Mouse (Mus musculus) heart, postnatal 0 days (tissue): Measurements from ENCODE around the gene Epo. TPM values are rescaled to one million over a fixed set of nuclear protein-coding genes. Genes with fewer than 3 reads are reported as not detected.

ENCODE experiments used
- ATAC-seq: fragments of 200-750 bp; cut with Nextera tagmentation; 2 replicates; pipeline ENCODE4 v1.8.0; 2017; ENCODE audit warnings: low read depth, moderate number of reproducible peaks, moderate library complexity; ENCODE audit not compliant: insufficient read depth
- DNase-seq: peaks from one replicate; pipeline ENCODE4 v3.0.0-alpha.2; 2016; ENCODE audit warnings: low spot score
- H3K27ac ChIP-seq: fragments of 300-500 bp; sonication (generic); 2 replicates; pipeline ENCODE4 v1.5.1; 2014; ENCODE audit warnings: low read depth, mild to moderate bottlenecking
- H3K27me3 ChIP-seq: fragments of 300-500 bp; sonication (generic); 2 replicates; pipeline ENCODE4 v1.6.1; 2014; ENCODE audit warnings: low read length, mixed read lengths; ENCODE audit not compliant: control insufficient read depth, insufficient read depth
- H3K36me3 ChIP-seq: fragments of 300-500 bp; sonication (generic); replicated peaks from 2 replicates; pipeline ENCODE4 v1.6.1; 2014; ENCODE audit warnings: low read length, mixed read lengths; ENCODE audit not compliant: control insufficient read depth, insufficient read depth
- H3K4me1 ChIP-seq: fragments of 300-500 bp; sonication (generic); 2 replicates; pipeline ENCODE4 v1.6.1; 2014; ENCODE audit warnings: antibody characterized with exemption; ENCODE audit not compliant: control insufficient read depth, insufficient read depth
- H3K4me2 ChIP-seq: fragments of 300-500 bp; sonication (generic); 2 replicates; pipeline ENCODE4 v1.6.1; 2014; ENCODE audit warnings: low read depth, mild to moderate bottlenecking, low read length, moderate library complexity
- H3K4me3 ChIP-seq: fragments of 300-500 bp; sonication (generic); 2 replicates; pipeline ENCODE4 v1.5.1; 2014; ENCODE audit warnings: low read depth, low read length
- H3K9ac ChIP-seq: fragments of 300-500 bp; sonication (generic); replicated peaks from 2 replicates; pipeline ENCODE4 v1.6.1; 2014; ENCODE audit warnings: low read depth, low read length, mixed read lengths
- H3K9me3 ChIP-seq: fragments of 300-500 bp; sonication (generic); replicated peaks from 2 replicates; pipeline ENCODE4 v1.6.1; 2016; ENCODE audit warnings: low read length; ENCODE audit not compliant: control insufficient read depth
- CTCF ChIP-seq: IDR thresholded peaks from 2 replicates; pipeline ENCODE4 v1.5.1; 2016; ENCODE audit warnings: antibody characterized with exemption, control low read depth, low read depth
- EP300 ChIP-seq: IDR thresholded peaks from 2 replicates; pipeline ENCODE4 v1.6.1; 2016; ENCODE audit warnings: antibody characterized with exemption, low read depth
- WGBS: fragments of 180-500 bp; shearing (Covaris S2); extraction: QIAGEN DNeasy Blood & Tissue Kit; methylation state at CpG from one replicate; pipeline ENCODE4 v1.1.7; 2014; 5-methylcytosine and 5-hydroxymethylcytosine counted together
- polyA plus RNA-seq: library from polyadenylated mRNA; unstranded; fragments of >200 nt; fragmentation: Nextera tagmentation; extraction: Ambion mirVana; gene quantifications from 2 replicates; pipeline ENCODE4 v1.2.1, GENCODE M21; 2015
- total RNA-seq: library from RNA; depleted of rRNA; stranded (reverse); fragments of >200 nt; gene quantifications from 2 replicates; pipeline ENCODE4 v1.2.3, GENCODE M21; 2014; ENCODE audit warnings: low replicate concordance

Gene Epo
- total and polyA plus RNA-seq, 2 experiments from 2014 or later: not detected

GRCm38 (mm10) chr5:137549840-137550239 lies 16.8 kb upstream of the Epo start:
- 75% methylated on average over 2 of the region's 2 CpGs for WGBS
- Histone ChIP-seq H3K36me3 (no peaks in the 10 kb centered on the region), H3K9ac (no peak overlapping the region), H3K27ac (no peak overlapping the region), H3K27me3 (peaks cover 19% of the 10 kb centered on the region), H3K4me1 (no peaks in the 10 kb centered on the region), H3K4me2 (no peak overlapping the region), H3K9me3 (no peaks in the 10 kb centered on the region), H3K4me3 (no peak overlapping the region)
- TF ChIP-seq EP300 (no peak), CTCF (no peak)
- no peak for DNase-seq
- no peak for ATAC-seq

DNA sequence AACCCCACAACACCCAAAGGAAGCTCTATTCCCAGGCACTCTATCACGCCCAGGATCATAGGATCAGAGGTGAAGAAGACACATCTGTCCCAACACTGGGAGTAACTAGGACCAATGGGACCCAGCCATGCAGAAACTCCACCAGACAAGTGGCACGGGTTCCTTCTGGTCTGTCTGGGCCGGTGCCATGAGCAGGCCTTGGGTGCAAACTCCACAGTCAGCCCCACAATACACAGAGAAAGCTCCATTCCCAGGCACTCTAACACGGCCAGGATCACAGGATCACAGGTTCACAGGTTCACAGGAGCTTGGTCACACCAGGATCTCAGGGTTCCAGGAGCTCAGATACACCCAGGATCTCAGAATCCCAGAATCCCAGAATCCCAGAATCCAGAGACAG lies 12.6 kb upstream of the Epo start:
- 68% methylated on average over 4 of the region's 4 CpGs for WGBS

GRCm38 (mm10) chr5:137544926-137545325 lies 11.9 kb upstream of the Epo start:
- WGBS: 58% methylated on average over 6 of the region's 6 CpGs
- no peak overlapping the region for H3K9ac ChIP-seq
- ATAC-seq: no peak

More for the DNA sequence above, 12.6 kb upstream of the Epo start:
- Histone ChIP-seq H3K4me2 (no peak overlapping the region), H3K4me3 (no peak overlapping the region), H3K27ac (no peak overlapping the region), H3K27me3 (no peaks in the 10 kb centered on the region), H3K9me3 (no peaks in the 10 kb centered on the region), H3K9ac (no peak overlapping the region), H3K36me3 (no peaks in the 10 kb centered on the region), H3K4me1 (no peaks in the 10 kb centered on the region)
- TF ChIP-seq EP300: no peak
- no peak for TF ChIP-seq CTCF
- ATAC-seq (no peak), DNase-seq (no peak)

DNA sequence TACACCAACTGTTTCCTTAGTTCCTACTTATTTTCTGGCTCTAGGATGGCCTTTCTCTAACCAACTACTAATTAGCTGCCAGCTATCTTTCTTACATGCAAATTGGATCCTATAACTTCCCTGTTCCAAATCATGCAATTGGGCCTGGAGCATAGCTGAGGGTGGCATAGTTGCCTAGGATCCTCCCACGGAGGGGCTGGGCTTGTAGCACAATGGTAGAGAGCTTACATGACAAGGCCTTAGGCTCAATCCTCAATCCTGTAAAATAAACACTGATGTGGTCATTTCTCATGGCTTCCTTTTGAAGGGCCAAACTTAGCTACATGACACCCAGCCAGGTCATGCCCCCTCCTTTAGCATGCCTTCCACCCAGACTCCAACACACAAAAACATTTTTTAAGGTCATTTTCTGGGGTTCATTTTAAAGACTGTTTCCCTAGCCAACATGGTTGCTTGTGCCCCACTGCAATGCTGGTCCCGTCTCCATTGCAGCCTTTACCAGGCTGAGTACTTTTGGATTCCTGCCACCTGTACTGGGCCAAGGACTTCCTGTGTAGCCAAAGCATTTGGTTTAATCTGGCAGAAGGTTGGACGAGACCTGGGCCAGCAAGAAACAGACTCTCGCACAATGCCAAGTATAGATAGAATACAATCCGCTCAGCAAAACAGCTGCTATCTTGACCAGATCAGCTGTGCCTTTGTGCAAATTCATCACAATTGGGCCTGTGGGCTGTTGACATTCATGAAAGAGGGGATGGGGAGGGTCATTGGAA lies 8.9 kb upstream of the Epo start:
- no peaks in the 10 kb centered on the region for H3K36me3 ChIP-seq
- no peak overlapping the region for H3K9ac ChIP-seq
- TF ChIP-seq EP300 (no peak), CTCF (no peak)
- peaks cover 4% of the 10 kb centered on the region for H3K4me1 ChIP-seq
- no peak overlapping the region for H3K27ac ChIP-seq
- ATAC-seq: no peak
- no peak overlapping the region for H3K4me2 ChIP-seq
- WGBS: 55% methylated on average over 5 of the region's 5 CpGs
- H3K27me3 ChIP-seq: no peaks in the 10 kb centered on the region
- H3K4me3 ChIP-seq: no peak overlapping the region
- DNase-seq: no peak
- H3K9me3 ChIP-seq: no peaks in the 10 kb centered on the region

More at GRCm38 (mm10) chr5:137544926-137545325, 11.9 kb upstream of the Epo start:
- Histone ChIP-seq H3K4me3 (no peak overlapping the region), H3K27ac (no peak overlapping the region), H3K9me3 (no peaks in the 10 kb centered on the region), H3K36me3 (no peaks in the 10 kb centered on the region), H3K27me3 (no peaks in the 10 kb centered on the region), H3K4me2 (no peak overlapping the region), H3K4me1 (no peaks in the 10 kb centered on the region)
- DNase-seq: no peak
- TF ChIP-seq EP300 (no peak), CTCF (no peak)

DNA sequence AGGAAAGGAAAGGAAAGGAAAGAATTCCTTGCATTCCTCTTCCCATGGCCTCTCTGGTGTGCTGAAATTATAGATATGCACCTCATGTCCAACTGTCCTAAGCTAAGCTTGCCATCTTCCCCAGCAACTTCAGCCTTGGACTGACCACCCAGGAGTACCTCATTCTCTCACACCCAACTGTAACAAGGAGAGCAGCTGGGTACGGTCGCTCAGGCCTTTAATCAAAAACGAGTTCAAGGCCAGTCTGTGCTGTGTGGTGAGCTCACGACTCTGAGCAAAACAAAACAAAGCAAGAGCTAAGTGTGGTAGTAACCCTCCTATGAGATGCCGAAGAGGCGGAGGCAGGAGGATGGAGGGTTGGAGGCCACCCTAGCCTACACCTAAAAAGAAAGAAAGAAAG lies 7.9 kb upstream of the Epo start:
- DNase-seq: no peak
- Histone ChIP-seq H3K4me1 (peaks cover 4% of the 10 kb centered on the region), H3K27me3 (no peaks in the 10 kb centered on the region), H3K9me3 (no peaks in the 10 kb centered on the region), H3K4me3 (no peak overlapping the region), H3K9ac (no peak overlapping the region), H3K36me3 (no peaks in the 10 kb centered on the region), H3K27ac (no peak overlapping the region), H3K4me2 (no peak overlapping the region)
- 70% methylated on average over 6 of the region's 6 CpGs for WGBS
- no peak for TF ChIP-seq EP300
- no peak for TF ChIP-seq CTCF
- no peak for ATAC-seq

- DNase-seq (peak; percentile 25), ATAC-seq (peak; percentile 51)
- Histone ChIP-seq H3K27me3 (no peaks in the 10 kb centered on the region), H3K4me3 (no peak overlapping the region), H3K4me2 (peak overlapping the region; percentile 17), H3K9me3 (no peaks in the 10 kb centered on the region), H3K4me1 (peaks cover 4% of the 10 kb centered on the region), H3K27ac (no peak overlapping the region), H3K9ac (no peak overlapping the region; the same call in 1 of the 2 replicates), H3K36me3 (no peaks in the 10 kb centered on the region)
- TF ChIP-seq EP300 (no peak), CTCF (no peak)
- WGBS: 21% methylated on average over 7 of the region's 7 CpGs
Measured at GRCm38 (mm10) chr5:137539291-137539801, 6.3 kb upstream of the Epo start.
